In the genomic region with DNA sequence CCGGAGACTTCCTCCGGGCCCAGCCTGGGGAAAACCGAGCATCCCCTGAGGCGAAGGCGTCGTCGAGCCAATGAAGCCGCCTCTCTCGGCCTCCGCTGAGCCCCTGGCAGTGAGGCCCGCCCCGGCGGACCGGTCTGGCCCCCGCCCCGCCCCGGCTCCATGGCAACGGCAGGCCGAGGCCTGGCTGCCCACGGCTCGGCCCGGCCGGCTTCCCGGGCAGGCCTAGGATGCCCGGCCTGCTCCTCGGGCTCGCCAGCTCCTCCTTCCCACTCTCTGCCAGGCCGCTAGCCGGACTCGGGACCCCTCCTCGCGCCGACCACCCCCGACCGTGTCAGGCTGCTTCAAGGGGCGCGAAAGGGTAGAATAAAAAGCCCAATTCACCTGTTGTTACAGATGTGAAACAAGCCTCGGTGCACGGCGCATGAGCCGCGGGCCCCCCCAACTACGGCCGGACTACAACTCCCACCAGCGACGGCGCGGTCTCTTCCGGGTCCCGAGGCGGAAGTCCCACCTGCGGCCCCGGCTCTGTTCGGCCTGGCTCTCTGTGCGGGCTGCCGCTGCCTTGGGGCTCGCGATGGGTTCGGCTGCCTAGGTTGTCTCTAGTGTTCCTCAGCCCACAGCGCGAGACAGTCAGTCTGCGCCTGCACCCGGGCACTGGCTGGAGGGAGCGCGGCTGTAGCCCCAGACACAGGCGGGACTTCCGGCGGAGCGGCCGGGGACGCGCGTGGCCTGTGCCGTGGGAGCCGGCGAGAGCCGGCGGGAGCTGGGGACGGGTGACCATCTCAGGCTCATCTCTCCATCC, we compare ENCODE assay signal across 1 mouse cellular context.
A peak's percentile ranks its signal among the peaks of the same experiment; 100 is the strongest.
TF ChIP-seq lines count a peak whose summit lies in the region.

TSS of gene Smarcc1 (plus strand) at position 732 of the 802 bp plus-strand sequence.

TF ChIP-seq in MEL, 35 proteins besides CTCF, POLR2A, EP300 and RAD21 (continued from another document):
- TF ChIP-seq NRF1 (IDR thresholded peaks at IDR 0.05; ENCODE audit: insufficient read depth, low read depth, low read length, poor library complexity, severe bottlenecking) = peak; percentile 77
- peak; percentile 43; the same call in 1 of the 2 replicates for TF ChIP-seq TCF12 (IDR thresholded peaks at IDR 0.05; ENCODE audit: low read depth, low read length)
- TF ChIP-seq MYB (IDR thresholded peaks at IDR 0.05; ENCODE audit: low read depth, low read length) = no peak
- TF ChIP-seq ELF1 (IDR thresholded peaks at IDR 0.05; ENCODE audit: low read depth, low read length) = peak; percentile 97
- TF ChIP-seq ZC3H11A (IDR thresholded peaks at IDR 0.05; ENCODE audit: low read depth, low read length) = no peak
